Mouse (Mus musculus) gastrocnemius, adult 2 months (tissue): ENCODE results near the gene Nudt8. TPM values are rescaled to one million over a fixed set of nuclear protein-coding genes. Genes with fewer than 3 reads are reported as not detected.
"Not testable (repeated sequence)": the region's sequence is repeated elsewhere in the genome, so short reads cannot be mapped to it uniquely, and the experiment has no call there.

Source experiments
- DNase-seq: peaks from one replicate; pipeline ENCODE4 v3.0.0; 2022
- H3K27ac ChIP-seq: fragments of 200-600 bp; 2 replicates; pipeline ENCODE4 v1.8.1; 2022; ENCODE audit warnings: mild to moderate bottlenecking
- H3K4me3 ChIP-seq: fragments of 200-600 bp; 2 replicates; pipeline ENCODE4 v1.8.1; 2022; ENCODE audit warnings: mild to moderate bottlenecking, moderate library complexity
- CTCF ChIP-seq: fragments of 200-600 bp; IDR thresholded peaks from 2 replicates; pipeline ENCODE4 v1.8.1; 2022; ENCODE audit warnings: antibody characterized with exemption, mild to moderate bottlenecking, moderate library complexity
- intact Hi-C: fragments of 180-260 bp; cut with DNase I; formaldehyde crosslinking; loops from one replicate; pipeline ENCODE4 v1.15.1; 2025
- long read RNA-seq, 2 experiments: library from polyadenylated mRNA; stranded (forward); transcript quantifications; one replicate each; pipeline ENCODE4 v2.0.0; 2021
- total RNA-seq, 2 experiments: library from RNA; stranded (reverse); gene quantifications; 2 replicates each; pipeline ENCODE4 v1.2.3; 2021

Nudt8 gene
- 10 to 100 TPM; 19.2 to 31.9 TPM for total RNA-seq
- long read RNA-seq, experiment 1, transcript Nudt8-201 (4 exons, 787 nt), result major isoform, 23 of 26 reads
- long read RNA-seq, experiment 1, partial matches to known transcripts, result 0 of 26 reads
- long read RNA-seq, experiment 1, other reads (novel, unspliced or antisense), result 3 of 26 reads
- long read RNA-seq, experiment 2, transcript Nudt8-201 (4 exons, 787 nt), result major isoform, 25 of 28 reads
- long read RNA-seq, experiment 2, partial matches to known transcripts, result 0 of 28 reads
- long read RNA-seq, experiment 2, other reads (novel, unspliced or antisense), result 0 of 28 reads

GRCm38 (mm10) chr19:4000119-4000900 lies at the start of gene Nudt8, which contains the start of gene Gm49405:
TSS of gene Nudt8 (plus strand) at chr19:4000580.
TSS of gene Gm49405 (plus strand) at chr19:4000626.
- peak within 1 kb of the TSS; percentile 94 for H3K27ac ChIP-seq
- H3K4me3 ChIP-seq, result peak within 1 kb of the TSS; percentile 78
- peak; percentile 96 for DNase-seq
- intact Hi-C loops, result loop anchor here (1.0 kb wide), 1 partner anchor 12 kb away; the partner anchor contains the start of gene Ndufv1
- TF ChIP-seq CTCF, result peak; percentile 81

GRCm38 (mm10) chr19:3951461-3951860 lies 48.9 kb upstream of the Nudt8 start:
- TF ChIP-seq CTCF, result no peak
- peak; percentile 1 for DNase-seq
- Histone ChIP-seq H3K27ac (no peak overlapping the region), H3K4me3 (no peak overlapping the region)
- intact Hi-C loops, result no loop called here

- intact Hi-C loops, result no loop called here
- H3K4me3 ChIP-seq, result no peak overlapping the region
- TF ChIP-seq CTCF, result no peak
- H3K27ac ChIP-seq, result no peak overlapping the region
- DNase-seq, result peak; percentile 2
Measured at GRCm38 (mm10) chr19:3952099-3952498, 48.3 kb upstream of the Nudt8 start.

GRCm38 (mm10) chr19:3955033-3955432 lies 45.3 kb upstream of the Nudt8 start:
- no peak for DNase-seq
- no peak for TF ChIP-seq CTCF
- Histone ChIP-seq H3K27ac (no peak overlapping the region), H3K4me3 (no peak overlapping the region)
- intact Hi-C loops, result no loop called here

GRCm38 (mm10) chr19:3955804-3956203 lies 44.6 kb upstream of the Nudt8 start:
- intact Hi-C loops, result no loop called here
- DNase-seq, result no peak
- no peak overlapping the region for H3K27ac ChIP-seq
- TF ChIP-seq CTCF, result no peak
- H3K4me3 ChIP-seq, result no peak overlapping the region

- H3K27ac ChIP-seq, H3K4me3 ChIP-seq, intact Hi-C loops, DNase-seq: not testable (repeated sequence)
Measured at GRCm38 (mm10) chr19:3957296-3958036, 42.9 kb upstream of the Nudt8 start.

- intact Hi-C loops, result no loop called here
- no peak for DNase-seq
- no peak for TF ChIP-seq CTCF
- no peak within 1 kb of the TSS for H3K27ac ChIP-seq
- no peak within 1 kb of the TSS for H3K4me3 ChIP-seq
Measured at GRCm38 (mm10) chr19:3958470-3958869, 41.9 kb upstream of the Nudt8 start, which contains the start of gene Aldh3b3. TSS of gene Aldh3b3 (plus strand) at chr19:3958645.

GRCm38 (mm10) chr19:3959030-3959429 lies 41.4 kb upstream of the Nudt8 start:
- H3K4me3 ChIP-seq, result no peak overlapping the region
- H3K27ac ChIP-seq, result no peak overlapping the region
- intact Hi-C loops, result no loop called here

GRCm38 (mm10) chr19:3960211-3960610 lies 40.2 kb upstream of the Nudt8 start:
- intact Hi-C loops, result no loop called here
- Histone ChIP-seq H3K27ac (no peak overlapping the region), H3K4me3 (no peak overlapping the region)
- no peak for DNase-seq
- no peak for TF ChIP-seq CTCF

More at GRCm38 (mm10) chr19:3959030-3959429, 41.4 kb upstream of the Nudt8 start:
- no peak for TF ChIP-seq CTCF
- DNase-seq, result no peak

- H3K4me3 ChIP-seq, intact Hi-C loops, H3K27ac ChIP-seq, DNase-seq: not testable (repeated sequence)
Measured at GRCm38 (mm10) chr19:3961805-3962204, 38.6 kb upstream of the Nudt8 start.

GRCm38 (mm10) chr19:3962469-3962868 lies 37.9 kb upstream of the Nudt8 start:
- DNase-seq, result no peak
- intact Hi-C loops, result no loop called here
- Histone ChIP-seq H3K4me3 (no peak overlapping the region), H3K27ac (no peak overlapping the region)
- peak; percentile 32 for TF ChIP-seq CTCF

- no peak for TF ChIP-seq CTCF
- DNase-seq, result no peak
- Histone ChIP-seq H3K4me3 (no peak overlapping the region), H3K27ac (no peak overlapping the region)
- intact Hi-C loops, result no loop called here
Measured at GRCm38 (mm10) chr19:3964030-3964429, 36.4 kb upstream of the Nudt8 start.
